Mouse (Mus musculus) layer of hippocampus, postnatal 25 days (tissue): Measurements from ENCODE around the gene Clmn. TPM values are rescaled to one million over a fixed set of nuclear protein-coding genes. Genes with fewer than 3 reads are reported as not detected.
A peak's percentile ranks its signal among the peaks of the same experiment; 100 is the strongest.
"Not testable (repeated sequence)": the region's sequence is repeated elsewhere in the genome, so short reads cannot be mapped to it uniquely, and the experiment has no call there.

ENCODE experiments used
- DNase-seq, 2 experiments: peaks; one replicate each; pipeline ENCODE4 v3.0.0; 2022; ENCODE audit warnings: mixed read lengths in 2 of 2, low spot score in 1 of 2; ENCODE audit errors: extremely low spot score in 1 of 2
- total RNA-seq, 2 experiments: library from RNA; stranded (reverse); gene quantifications; 2 replicates each; pipeline ENCODE4 v1.2.3; 2021

The Clmn gene
- total RNA-seq, 2 experiments from 2014 or later, result 81.0 to 83.2 TPM

- DNase-seq, result no peak
These were observed 19.9 kb downstream of the Clmn start for GRCm38 (mm10) chr12:104844989-104845388.

- no peak for DNase-seq
These were observed 20.6 kb downstream of the Clmn start for GRCm38 (mm10) chr12:104844279-104844678.

GRCm38 (mm10) chr12:104841256-104841655 lies 23.6 kb downstream of the Clmn start:
- no peak for DNase-seq

GRCm38 (mm10) chr12:104838987-104839386 lies 25.9 kb downstream of the Clmn start:
- peak; percentile 51 to 77 for DNase-seq

- no peak for DNase-seq
These were observed 26.4 kb downstream of the Clmn start for GRCm38 (mm10) chr12:104838462-104838861.

- no peak for DNase-seq
These were observed 26.9 kb downstream of the Clmn start for GRCm38 (mm10) chr12:104837957-104838401.

- peak; percentile 50 to 66 for DNase-seq
These were observed 27.6 kb downstream of the Clmn start for GRCm38 (mm10) chr12:104837111-104837837.

- DNase-seq, result no peak
These were observed 28.6 kb downstream of the Clmn start for GRCm38 (mm10) chr12:104836230-104836629.

- no peak for DNase-seq
These were observed 29.3 kb downstream of the Clmn start for GRCm38 (mm10) chr12:104835369-104836094.

GRCm38 (mm10) chr12:104834772-104835171 lies 30.1 kb downstream of the Clmn start:
- DNase-seq, result no peak

- no peak for DNase-seq
These were observed 34.0 kb downstream of the Clmn start for GRCm38 (mm10) chr12:104830666-104831435.

GRCm38 (mm10) chr12:104830283-104830639 lies 34.6 kb downstream of the Clmn start:
- DNase-seq, result no peak

- DNase-seq, result no peak
These were observed 35.1 kb downstream of the Clmn start for GRCm38 (mm10) chr12:104829596-104830282.

GRCm38 (mm10) chr12:104828986-104829385 lies 35.9 kb downstream of the Clmn start:
- DNase-seq, result not testable (repeated sequence)

GRCm38 (mm10) chr12:104827721-104828120 lies 37.2 kb downstream of the Clmn start:
- no peak for DNase-seq

- no peak for DNase-seq
These were observed 40.0 kb downstream of the Clmn start for GRCm38 (mm10) chr12:104824907-104825267.

GRCm38 (mm10) chr12:104824244-104824906 lies 40.5 kb downstream of the Clmn start:
- peak in 1 of 2 experiments; percentile 44 for DNase-seq

GRCm38 (mm10) chr12:104823722-104824121 lies 41.2 kb downstream of the Clmn start:
- no peak for DNase-seq

- DNase-seq, result no peak
These were observed 41.9 kb downstream of the Clmn start for GRCm38 (mm10) chr12:104822838-104823599.
